Mouse (Mus musculus) MEL (cell line): ENCODE results near the gene Cacna1h.

Source experiments
- MAX ChIP-seq: IDR thresholded peaks from 2 replicates; pipeline ENCODE4 v1.6.1; 2011; ENCODE audit warnings: low read length, improper control_type of control experiment
- POLR2A ChIP-seq, 2 experiments: IDR thresholded peaks; 2 replicates each; pipeline ENCODE4 v1.6.1; 2011 to 2012; ENCODE audit warnings: low read length in 2 of 2, mild to moderate bottlenecking in 2 of 2, control low read depth in 1 of 2, improper control_type of control experiment in 1 of 2, low read depth in 1 of 2, moderate library complexity in 1 of 2; ENCODE audit not compliant: control insufficient read depth in 1 of 2, insufficient read depth in 1 of 2, poor library complexity in 1 of 2
- TAL1 ChIP-seq: IDR thresholded peaks from 2 replicates; pipeline ENCODE4 v1.6.1; 2012; ENCODE audit warnings: mild to moderate bottlenecking, inconsistent platforms, low read length, moderate library complexity, mixed read lengths
- USF1 ChIP-seq: IDR thresholded peaks from 2 replicates; pipeline ENCODE4 v1.6.1; 2014; ENCODE audit warnings: low read depth, mild to moderate bottlenecking, inconsistent platforms, low read length, improper control_type of control experiment, moderate library complexity
- ZMIZ1 ChIP-seq: IDR thresholded peaks from 2 replicates; pipeline ENCODE4 v1.6.1; 2012; ENCODE audit warnings: low read depth, mild to moderate bottlenecking, inconsistent platforms, low read length, improper control_type of control experiment, moderate library complexity

DNA sequence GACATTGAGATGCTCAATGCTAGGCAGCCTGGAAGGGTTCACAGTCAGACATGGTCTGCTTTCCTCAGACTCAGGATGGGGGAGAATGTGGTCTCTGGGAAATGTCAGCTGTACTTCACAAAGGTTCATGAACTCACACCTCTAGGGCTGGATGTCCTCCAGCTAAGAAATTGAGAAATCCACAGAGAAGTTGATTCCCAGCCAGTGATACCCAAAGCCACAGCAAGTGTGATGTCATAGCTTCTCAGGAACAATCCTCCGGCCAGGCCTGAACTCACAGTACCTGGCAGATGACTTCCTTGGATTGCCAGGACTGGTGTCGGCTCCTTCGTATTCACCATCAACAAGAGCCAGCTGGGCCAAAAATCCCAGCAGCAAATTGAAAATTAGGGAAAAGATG is 12.3 kb upstream of the Cacna1h start:
- TF ChIP-seq USF1 (no peak), TAL1 (no peak), MAX (no peak), ZMIZ1 (no peak), POLR2A (IDR thresholded peaks at IDR 0.05; ENCODE audit: control insufficient read depth in 1 of 2, insufficient read depth in 1 of 2, low read depth in 1 of 2, low read length in 2 of 2, poor library complexity in 1 of 2) (no peak)
